Mouse (Mus musculus) left cerebral cortex, postnatal 36 days (tissue): ENCODE measurements around the gene Arhgap23. TPM values are rescaled to one million over a fixed set of nuclear protein-coding genes. Genes with fewer than 3 reads are reported as not detected.

Source experiments
- DNase-seq, 2 experiments: peaks; one replicate each; pipeline ENCODE4 v3.0.0; 2021 to 2022; ENCODE audit warnings: low spot score in 2 of 2, mixed read lengths in 1 of 2
- intact Hi-C: fragments of 180-260 bp; cut with DNase I; formaldehyde crosslinking; loops from one replicate; pipeline ENCODE4 v1.15.1; 2025
- total RNA-seq, 2 experiments: library from RNA; stranded (reverse); gene quantifications; 2 replicates each; pipeline ENCODE4 v1.2.3; 2021

Arhgap23 gene
- total RNA-seq, 2 experiments from 2014 or later: 68.0 to 74.4 TPM

DNA sequence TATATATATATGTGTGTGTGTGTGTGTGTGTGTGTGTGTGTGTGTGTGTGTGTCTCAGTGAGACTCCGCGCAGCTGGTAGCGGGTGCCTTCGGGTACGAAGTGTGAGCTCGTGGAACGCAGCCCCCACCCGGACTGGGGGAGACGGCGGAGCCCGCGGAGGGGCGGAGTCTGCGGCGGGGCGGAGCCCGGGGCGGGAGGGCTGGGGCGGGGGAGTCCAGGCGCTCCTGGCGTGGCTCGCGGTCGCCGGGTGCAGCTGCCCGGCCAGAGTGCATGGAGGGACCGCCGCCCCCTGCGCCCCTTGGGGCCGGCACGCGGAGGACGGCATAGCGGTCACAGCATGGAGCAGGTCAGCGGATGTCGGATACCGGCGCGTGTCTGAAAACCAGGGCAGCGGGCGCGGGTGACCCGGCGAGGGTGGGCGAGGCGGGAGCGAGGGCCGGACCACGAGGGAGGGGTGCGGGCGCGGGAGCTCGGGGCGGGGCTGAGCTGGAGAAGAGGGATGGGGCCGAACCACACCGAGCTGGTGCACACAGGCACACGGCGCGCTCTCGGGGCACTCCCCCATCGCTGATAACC lies 11.1 kb upstream of the Arhgap23 start:
- DNase-seq: peak in 1 of 2 experiments; percentile 45
- intact Hi-C loops: no loop called here

DNA sequence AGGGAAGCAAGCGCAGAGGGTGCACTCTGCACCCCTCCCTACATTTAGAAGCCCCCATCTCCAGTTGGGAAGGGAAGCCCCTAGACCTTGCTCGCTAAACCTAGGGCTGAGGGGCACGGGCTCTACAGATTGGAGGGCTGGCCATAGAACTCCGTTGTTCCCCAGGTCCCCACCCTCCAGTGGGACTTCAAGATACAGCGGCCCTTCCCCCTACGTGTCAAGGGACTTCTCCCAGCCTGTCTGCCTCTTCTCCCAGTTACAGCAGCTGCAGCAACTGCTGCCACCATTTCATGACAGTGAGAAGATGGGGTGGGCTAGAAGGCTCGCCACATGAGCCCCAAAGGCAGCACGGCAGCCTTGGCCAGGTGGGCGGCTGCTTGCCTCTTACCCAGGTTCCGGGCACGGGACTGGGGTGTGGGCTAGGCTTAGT lies 10.6 kb upstream of the Arhgap23 start:
- no peak for DNase-seq
- intact Hi-C loops: no loop called here

DNA sequence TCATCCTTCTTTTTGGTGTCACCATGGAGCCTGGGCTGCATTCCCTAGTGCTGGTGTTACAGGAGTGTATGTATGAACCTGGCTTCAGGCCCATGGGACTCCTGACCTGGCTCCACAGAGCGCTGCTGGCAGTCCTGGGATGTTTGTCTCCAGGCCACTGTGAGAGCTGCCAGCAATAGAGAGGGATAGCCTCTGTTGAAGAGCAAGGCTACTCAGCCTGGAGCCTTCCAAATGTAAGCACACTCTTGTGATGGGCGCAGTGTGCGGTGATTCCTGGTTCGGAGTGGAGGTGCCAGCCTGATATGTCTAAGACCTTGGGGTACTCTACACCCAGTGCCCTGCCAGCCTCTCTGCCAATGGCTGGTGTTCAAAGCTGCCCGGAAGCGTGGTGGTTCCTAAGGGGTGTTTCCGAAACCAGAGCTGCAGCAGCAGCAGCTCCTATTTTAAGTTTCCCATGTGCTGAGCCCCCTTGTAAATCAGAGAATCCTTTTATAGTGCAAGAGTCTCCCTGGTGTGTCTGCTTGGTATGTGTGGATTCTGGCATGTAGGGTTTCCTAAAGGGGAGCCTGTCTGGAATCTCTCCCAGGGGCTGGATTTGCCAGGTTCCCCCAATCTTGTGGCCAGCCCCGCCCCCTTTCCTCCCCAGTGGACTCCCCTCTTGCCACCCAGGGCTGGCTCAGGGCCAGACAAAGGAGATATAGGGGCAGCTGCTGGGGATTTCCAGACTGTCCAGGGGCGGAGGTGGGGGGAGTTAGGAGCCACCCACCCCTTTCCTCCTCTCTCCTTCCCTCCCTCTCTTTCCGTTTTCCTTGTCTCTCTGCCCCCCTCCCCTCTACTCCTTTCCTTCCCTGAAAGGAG lies 9.0 kb upstream of the Arhgap23 start:
- intact Hi-C loops: no loop called here
- DNase-seq: no peak

DNA sequence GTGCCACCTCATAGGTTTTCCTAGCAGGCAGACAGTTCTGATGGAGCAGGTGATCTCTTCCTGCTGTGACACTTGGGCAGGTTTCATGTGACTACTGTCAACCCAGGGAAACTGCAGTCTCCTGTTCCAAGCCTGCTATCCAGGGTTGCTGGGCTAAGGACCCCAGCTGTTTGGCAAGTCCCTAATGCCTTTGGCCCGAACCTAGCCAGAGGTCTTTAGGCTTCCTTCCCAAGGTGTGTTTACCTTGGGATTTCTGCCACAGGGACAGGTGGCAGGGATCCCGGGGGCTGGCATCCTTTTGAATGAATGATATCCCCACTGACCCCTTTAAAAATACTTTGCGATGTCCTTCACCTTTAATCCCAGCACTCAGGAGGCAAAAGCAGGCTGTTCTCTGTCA lies 7.9 kb upstream of the Arhgap23 start:
- DNase-seq: no peak
- intact Hi-C loops: no loop called here

DNA sequence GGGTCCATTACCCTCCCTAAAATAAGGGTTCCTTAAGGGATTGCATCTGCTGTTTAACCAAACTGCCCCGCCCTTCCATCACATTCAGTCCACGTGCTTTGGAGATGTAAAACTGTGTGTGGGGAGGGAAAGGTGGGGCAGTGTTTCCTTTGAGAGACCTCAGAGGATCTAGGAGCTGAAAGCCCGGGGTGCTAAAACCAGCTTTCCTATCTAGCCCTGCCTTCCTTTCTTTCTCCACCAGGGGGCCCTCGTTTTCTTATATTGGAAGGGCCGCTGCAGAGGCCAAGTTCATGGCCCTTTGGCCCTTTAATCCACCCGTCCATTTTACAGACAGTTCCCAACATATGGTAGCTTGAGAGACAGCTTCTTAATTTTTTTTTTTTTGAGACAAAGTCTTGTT lies 7.2 kb upstream of the Arhgap23 start:
- DNase-seq: peak in 1 of 2 experiments; percentile 57
- intact Hi-C loops: loop anchor here (1.0 kb wide), 1 partner anchor 61 kb away; no protein-coding TSS in a partner anchor

DNA sequence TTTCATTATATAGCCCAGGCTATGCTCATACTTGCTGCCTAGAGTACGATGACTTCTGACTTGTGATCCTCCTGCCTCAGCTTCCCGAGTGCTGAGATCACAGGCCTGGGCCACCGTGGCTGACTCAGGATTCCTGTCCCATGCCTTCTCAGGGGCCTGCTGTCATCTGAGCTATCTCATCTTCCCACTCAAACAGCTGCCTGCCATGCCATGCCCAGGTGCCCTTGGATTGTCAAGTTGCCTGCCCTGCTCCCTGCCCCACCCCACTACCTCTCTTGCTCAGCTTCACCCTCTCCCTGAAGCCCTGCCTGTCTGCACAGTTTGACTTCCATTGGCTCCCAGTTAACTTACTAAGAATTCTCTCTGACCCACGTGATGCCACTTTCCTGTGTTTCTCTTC lies 4.4 kb upstream of the Arhgap23 start:
- no peak for DNase-seq
- intact Hi-C loops: no loop called here

DNA sequence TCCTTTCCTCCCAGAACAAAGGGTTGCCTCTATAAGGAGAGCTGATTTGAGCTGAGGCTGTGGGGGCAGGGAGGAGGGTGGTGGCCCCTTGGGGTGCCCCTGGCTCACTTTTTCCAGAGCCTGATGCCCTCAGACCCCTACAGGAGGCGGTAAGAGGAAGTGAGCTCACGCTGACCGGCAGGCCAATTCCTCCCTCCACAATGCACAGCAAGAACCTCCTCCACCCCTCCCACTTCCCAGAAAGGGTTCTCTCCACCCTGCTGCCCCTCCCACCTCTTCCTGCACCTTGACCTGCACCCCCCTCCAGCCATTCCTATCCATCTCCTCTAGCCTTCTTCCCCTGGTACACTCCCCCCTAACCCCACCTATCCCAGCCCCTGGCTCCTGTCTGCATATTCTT lies 3.2 kb upstream of the Arhgap23 start:
- no peak for DNase-seq
- intact Hi-C loops: no loop called here

DNA sequence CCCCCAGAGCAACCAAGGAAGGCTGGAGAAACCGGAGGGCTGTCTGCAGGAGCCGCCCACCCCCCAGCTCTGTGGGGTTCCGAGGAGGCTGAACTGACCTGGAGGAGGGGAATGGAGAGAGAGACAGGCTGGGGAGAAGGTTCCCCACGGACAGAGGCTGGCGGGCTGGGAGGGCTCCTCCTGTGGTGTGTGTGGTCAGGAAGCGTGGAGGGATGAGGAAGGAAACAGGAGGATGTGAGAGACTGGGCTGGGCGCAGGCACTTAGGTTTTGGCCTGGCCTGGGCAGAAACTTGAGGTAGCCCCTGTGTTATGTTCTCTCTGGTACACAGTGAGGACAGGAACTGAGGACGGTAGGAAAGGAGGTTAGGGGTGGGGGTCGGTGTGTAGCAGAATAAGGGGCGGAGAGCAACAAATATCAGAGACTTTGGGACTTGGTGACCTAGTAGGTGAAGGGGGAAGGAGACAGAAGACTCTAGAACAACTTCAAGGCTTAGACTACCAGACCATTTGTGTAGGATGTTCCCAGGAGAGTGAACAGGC lies 2.5 kb upstream of the Arhgap23 start:
- intact Hi-C loops: no loop called here

DNA sequence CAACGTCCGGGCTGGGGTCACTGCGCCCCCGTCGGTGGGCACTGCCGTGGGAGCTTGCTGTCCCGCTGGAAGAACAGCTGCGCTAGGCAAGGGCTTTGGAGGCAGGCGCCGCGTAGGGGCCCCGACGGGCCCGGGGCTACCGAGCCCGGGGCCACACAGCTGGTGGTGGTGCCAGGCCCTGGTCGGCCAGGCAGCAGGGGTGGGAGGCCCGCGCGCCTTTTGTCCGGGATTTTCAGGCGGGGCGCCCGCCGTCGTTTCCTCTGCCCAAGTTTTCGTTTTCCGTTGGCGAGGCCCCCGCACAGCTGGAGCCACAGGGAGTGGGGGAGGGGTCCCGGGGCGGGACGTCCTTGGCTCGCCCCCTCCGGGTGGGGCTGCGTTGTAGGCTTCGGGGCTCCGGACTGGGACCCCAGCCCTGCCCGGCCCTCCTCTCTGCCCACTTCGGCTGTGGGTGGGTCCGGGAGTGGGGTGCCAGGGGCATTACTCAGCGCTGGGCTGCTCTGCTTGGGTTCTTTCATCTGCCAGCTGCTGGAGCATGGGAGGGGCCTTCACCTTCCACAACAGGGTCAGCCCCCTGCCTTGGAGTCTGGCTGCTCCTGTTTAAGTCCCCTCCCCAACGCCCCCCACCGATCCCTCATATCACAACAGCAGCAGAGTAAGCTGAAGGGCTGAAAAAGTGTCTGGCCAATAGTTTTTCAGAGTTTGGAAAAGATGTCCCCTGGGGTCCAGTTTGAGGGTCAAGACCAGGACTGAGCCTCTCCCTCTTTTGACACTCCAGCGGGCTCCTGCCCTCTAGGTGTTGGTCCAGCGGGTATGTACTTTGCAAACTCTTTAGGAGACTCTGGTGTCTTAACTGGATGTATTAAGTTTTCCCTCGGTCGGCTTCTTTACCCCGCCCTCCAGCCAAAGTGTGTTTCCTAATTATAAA lies 641 bp downstream of the Arhgap23 start:
- intact Hi-C loops: no loop called here
- DNase-seq: no peak

More for the DNA sequence above, 2.5 kb upstream of the Arhgap23 start:
- DNase-seq: no peak

DNA sequence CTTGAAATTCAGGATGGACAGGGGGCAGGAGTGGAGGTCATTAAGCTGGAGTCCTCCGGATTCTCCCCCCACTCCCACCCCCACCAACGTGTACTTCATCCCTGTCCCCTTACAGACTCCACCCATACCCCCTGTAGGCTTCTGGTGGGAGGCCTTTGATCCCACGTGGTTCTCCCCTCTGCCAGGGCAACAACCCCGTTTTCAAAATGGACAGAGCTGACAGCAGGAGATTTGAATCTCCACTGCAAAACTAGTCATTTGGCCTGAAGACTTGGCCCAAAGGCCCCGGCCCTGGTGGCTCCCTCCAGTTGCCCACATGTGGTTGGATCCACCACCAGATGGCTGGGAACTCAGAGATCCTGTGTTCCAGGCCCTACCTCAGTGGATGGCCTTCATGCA lies 1.3 kb downstream of the Arhgap23 start:
- intact Hi-C loops: no loop called here
- DNase-seq: no peak

DNA sequence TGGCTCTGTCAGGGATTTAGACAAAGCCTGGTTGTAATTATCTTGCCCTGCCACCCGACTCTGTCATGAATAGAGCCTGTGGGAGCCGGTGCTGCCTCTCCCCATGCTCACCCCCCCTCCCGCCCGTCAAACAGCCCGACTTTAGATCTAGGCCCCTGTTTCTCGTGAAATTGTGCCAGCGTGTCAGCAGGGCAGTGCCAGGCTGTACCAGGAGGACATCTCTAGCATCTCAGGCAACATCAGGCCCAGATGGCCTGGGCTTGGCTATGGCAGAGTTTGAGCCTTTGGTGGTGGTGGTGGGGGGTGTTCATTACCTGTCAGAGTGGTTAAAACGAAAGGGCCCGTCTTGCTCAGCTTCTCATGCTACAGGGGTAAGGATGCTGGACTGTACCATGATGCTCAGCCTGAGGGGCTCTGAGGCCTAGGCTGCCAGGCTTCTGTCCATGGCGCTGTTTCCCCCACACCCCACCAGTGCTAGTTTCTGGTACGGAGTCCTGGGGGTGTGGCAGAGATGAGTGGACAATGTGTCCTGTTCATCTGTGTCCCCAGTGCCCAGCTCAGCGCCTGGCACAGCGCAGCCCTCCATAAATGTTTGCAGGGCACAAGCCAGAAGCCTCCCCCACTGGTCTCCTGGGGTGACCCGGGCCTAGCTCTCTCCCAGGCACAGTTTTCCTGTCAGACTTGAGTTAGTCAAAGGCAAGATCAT lies 3.7 kb downstream of the Arhgap23 start:
- DNase-seq: no peak
- intact Hi-C loops: no loop called here

DNA sequence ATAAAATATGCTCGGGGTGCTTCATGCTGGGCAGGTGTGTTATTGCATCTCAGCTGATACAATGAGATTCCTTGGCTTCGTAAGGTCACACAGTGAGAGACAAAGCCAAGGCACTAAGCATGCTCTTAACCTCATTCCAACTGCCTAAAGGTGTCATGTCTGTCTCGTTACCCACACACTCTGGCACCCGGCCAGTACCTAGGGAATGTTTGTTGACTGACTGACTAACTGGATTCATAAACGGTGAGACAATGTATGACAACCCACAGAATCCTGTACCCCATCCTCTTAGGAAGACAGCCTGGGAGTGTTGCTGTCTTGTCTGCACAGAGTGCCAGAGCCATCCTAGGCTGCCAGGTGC lies 4.2 kb downstream of the Arhgap23 start:
- DNase-seq: no peak
- intact Hi-C loops: no loop called here

DNA sequence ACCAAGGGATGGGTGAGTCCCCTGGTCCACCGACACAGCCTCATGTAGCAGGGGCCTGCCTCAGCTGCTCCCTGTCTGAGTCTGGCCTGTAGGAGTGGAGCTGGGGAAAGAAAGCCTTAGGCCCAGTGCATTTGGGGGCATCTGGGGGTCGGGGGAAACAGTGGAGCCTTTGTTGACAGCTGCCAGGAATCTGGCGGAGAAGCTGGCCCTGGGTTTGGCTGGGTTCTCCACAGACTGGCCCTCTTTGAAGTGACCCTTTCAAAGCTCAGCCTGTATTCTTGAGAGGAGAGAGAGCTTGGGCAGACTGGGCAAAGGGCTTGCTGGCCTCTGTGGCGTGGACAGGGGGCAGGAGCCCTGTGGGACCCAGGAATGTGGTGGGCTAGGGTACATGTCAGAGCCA lies 7.2 kb downstream of the Arhgap23 start:
- intact Hi-C loops: no loop called here
- DNase-seq: no peak

DNA sequence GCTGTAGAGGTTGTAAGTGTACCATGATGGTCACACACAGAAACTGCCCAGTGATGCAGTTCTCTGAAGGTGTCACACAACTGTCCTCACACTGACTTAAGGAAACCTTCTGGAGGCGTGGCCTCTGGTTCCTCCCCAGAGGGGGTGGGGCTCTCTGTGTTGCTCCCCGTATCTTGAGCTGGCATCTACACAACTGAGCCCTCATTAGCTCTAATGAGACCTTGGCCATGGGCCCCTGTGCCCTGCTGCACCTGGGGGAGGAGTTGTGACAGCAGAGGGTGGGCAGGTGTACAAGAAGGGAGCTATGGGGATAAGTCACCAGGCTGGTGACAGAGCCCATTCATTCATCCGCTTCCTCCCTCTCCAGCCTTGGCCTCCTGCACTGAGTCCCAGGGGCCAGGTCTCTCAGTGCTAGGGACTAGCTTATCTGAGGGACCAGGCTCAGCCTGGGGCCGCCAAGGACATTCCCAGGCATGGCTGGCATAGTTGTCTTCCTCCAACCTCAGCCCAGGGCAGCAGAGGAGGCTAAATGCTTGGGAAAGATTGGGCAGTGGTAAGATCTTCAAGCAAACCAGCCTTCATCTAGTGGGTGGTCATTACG lies 8.9 kb downstream of the Arhgap23 start:
- intact Hi-C loops: no loop called here
- DNase-seq: no peak

DNA sequence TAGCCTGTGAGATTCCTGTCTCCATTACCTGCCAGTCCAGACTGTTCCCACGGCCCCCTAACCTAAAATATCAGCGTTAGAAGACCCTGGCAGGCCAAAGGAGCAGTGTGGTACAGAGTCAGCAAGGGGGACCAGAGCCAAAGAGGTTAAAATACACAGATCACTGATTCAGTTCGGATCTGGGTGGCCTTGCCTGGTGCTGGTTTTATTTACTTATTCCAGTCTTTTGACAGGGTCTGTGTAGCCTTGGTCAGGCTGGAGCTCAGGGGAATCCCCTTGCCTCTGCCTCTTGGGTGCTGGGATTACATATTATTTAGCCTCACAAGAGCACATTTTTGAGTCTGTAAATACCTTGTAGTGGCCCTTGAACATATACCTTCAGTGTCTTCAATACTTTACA lies 9.5 kb downstream of the Arhgap23 start:
- no peak for DNase-seq
- intact Hi-C loops: no loop called here

DNA sequence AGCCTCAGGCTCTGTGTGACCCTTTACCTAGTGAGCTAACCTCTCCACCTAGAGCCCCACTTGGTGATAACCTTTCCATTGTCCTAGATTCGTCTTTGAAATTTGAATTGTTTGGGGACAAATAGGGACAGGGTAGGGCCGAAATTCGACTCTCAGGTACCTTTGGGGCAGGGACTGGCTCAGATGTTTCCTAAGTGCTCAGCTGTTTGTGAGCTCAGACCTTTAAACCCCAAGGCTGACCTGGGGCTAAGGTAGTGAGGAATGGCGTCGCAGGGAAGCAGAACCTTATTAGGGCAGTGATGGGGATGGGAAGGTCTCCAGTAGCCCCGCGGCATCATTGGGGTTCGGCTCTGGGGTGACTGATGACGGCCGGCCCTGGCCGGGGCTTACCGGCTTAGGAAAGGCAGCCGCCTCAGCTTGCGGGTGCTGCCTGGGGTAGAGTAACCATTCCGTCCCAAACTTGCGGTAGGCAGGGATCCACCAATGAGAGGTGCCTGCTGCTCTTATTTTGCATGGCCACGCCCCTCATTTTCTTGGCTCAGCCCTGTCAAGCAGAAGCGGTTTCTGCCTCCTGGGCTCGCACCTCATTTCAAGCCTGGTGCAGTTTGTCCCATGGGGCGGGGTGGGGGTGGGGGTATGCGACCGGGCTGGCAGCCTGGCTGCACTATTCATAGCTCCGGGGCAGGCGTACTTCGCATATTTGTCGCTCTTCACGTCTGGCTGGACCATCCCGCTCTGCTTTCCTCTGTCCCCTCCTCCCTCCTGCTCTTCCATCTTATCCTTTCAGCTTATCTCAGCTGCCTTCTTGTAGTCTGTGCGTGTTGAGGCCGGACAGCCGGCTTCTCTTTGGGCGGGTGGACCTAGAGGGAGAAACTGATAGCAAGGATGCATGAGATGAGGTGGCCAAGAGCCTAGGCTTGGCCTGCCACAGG lies 12.7 kb downstream of the Arhgap23 start:
- DNase-seq: peak in 1 of 2 experiments; percentile 71
- intact Hi-C loops: no loop called here

DNA sequence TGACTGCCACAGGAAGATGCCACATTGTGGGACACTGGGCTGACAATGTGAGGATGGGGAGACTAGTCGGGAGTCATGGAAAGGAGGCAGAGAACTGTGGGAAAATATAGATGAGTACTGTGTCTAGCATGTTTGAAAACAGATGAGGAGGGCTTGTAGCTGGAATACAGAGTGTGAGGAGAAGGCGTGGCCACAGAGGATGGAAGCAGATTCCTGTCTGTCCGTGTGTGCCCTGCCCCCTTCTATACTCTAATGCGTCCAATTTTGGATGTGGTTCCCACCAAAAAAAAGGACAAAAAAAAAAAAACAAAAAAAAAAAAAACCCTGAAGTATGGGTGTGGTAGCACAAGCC lies 13.4 kb downstream of the Arhgap23 start:
- no peak for DNase-seq
- intact Hi-C loops: no loop called here

DNA sequence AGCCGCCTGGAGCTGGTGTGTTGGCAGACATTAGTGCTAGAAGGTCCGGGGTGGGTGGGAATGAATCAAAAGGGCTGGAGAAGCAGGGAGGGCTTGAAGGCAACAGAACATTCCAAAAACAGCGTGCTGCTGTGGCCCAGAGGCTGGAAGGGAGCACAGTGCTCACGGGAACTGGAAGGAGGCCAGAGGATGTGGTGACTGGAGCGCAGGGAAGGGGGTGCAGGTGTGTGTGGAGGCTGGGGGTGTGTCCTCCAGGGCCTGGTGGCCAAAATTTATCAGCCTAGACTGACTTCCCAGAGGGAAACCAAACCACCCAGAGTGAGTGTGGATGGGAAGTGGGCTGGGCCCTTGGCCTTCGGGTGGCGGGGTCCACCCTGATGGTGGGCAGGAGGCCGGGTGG lies 14.3 kb downstream of the Arhgap23 start:
- intact Hi-C loops: no loop called here
- DNase-seq: no peak
